Mouse (Mus musculus) embryo, embryonic 9.5 days (tissue): Measurements from ENCODE around the gene Rgl2.
A peak's percentile ranks its signal among the peaks of the same experiment; 100 is the strongest.

Source experiments
- DNase-seq: peaks from one replicate; pipeline ENCODE4 v3.0.0-alpha.2; 2017; ENCODE audit errors: extremely low spot score

The Rgl2 gene

GRCm38 (mm10) chr17:33968489-33968888 is 39.1 kb downstream of the Rgl2 start:
- DNase-seq = peak; percentile 86

- DNase-seq = no peak
Observed at GRCm38 (mm10) chr17:33968927-33969326, 39.6 kb downstream of the Rgl2 start.

DNA sequence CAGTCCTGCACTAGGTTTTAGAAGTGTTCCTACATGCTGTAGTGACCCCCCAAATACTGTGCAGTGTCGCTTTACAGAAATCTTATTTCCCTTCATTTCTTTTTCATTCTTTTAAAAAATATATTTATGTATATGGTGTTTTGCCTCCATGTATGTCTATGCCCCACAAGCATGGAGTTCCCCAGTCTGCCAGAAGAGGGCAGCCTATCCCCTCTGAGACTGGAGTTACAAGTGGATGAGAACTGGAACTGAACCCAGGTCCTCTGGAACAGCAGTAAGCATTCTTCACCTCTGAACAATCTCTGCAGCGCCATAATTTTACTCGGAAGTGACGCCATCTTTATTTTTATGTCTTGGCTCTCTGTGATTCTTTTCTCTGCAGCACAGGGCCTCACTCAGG is 40.1 kb downstream of the Rgl2 start:
- DNase-seq = no peak

DNA sequence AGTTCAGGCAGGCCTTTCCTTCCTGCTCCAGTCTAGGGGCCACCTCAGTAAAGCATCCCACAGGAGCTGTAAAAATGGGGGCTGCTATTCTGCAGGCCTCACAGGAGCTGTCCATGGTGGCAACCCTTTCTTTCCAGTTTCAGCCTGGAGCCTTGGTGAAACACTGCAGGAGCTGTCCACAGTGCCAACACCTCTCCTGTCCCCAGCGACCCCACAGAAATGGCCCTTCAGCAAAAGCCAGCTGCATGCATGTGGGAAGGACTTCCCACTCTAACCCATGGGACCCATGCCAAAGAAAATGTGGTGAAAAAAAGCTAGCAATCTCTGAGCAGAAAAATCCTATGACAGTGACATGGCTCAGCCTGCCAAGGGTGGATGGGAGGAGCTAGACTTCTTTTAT is 43.3 kb downstream of the Rgl2 start:
- DNase-seq = no peak

GRCm38 (mm10) chr17:33973572-33973971 is 44.2 kb downstream of the Rgl2 start:
- DNase-seq = no peak

GRCm38 (mm10) chr17:33977861-33978557 is 48.7 kb downstream of the Rgl2 start:
- DNase-seq = no peak

GRCm38 (mm10) chr17:33978631-33979031 is 49.3 kb downstream of the Rgl2 start:
- peak; percentile 48 for DNase-seq

- no peak for DNase-seq
Observed at GRCm38 (mm10) chr17:33979512-33980050, 50.2 kb downstream of the Rgl2 start.

GRCm38 (mm10) chr17:33980181-33981035 is 51.1 kb downstream of the Rgl2 start:
- no peak for DNase-seq

GRCm38 (mm10) chr17:33981192-33981909 is 52.0 kb downstream of the Rgl2 start:
- peak; percentile 92 for DNase-seq

- peak; percentile 62 for DNase-seq
Observed at GRCm38 (mm10) chr17:33982136-33982535, 52.8 kb downstream of the Rgl2 start.
